Mouse (Mus musculus): Measurements from ENCODE around the gene Tomm6. TPM values are rescaled to one million over a fixed set of nuclear protein-coding genes. Genes with fewer than 3 reads are reported as not detected.

Tomm6 gene
- 100 to 1,000 TPM; 189 to 203 TPM for total RNA-seq (2021)
- long read RNA-seq, experiment 1, transcript Tomm6-201 (3 exons, 594 nt), result minor isoform, 6 of 157 reads
- long read RNA-seq, experiment 1, transcript Tomm6-202 (3 exons, 749 nt), result major isoform, 149 of 157 reads
- long read RNA-seq, experiment 1, partial matches to known transcripts, result 0 of 157 reads
- long read RNA-seq, experiment 1, other reads (novel, unspliced or antisense), result 1 of 157 reads
- long read RNA-seq, experiment 2, transcript Tomm6-202 (3 exons, 749 nt), result major isoform, 116 of 124 reads
- long read RNA-seq, experiment 2, partial matches to known transcripts, result 1 of 124 reads
- long read RNA-seq, experiment 2, other reads (novel, unspliced or antisense), result 2 of 124 reads

- no peak for DNase-seq (ENCODE audit: low spot score in 2 of 2)
These were observed at the start of gene Tomm6 for GRCm38 (mm10) chr17:47688344-47688607. Tomm6 (minus strand) TSS chr17:47688386.

DNA sequence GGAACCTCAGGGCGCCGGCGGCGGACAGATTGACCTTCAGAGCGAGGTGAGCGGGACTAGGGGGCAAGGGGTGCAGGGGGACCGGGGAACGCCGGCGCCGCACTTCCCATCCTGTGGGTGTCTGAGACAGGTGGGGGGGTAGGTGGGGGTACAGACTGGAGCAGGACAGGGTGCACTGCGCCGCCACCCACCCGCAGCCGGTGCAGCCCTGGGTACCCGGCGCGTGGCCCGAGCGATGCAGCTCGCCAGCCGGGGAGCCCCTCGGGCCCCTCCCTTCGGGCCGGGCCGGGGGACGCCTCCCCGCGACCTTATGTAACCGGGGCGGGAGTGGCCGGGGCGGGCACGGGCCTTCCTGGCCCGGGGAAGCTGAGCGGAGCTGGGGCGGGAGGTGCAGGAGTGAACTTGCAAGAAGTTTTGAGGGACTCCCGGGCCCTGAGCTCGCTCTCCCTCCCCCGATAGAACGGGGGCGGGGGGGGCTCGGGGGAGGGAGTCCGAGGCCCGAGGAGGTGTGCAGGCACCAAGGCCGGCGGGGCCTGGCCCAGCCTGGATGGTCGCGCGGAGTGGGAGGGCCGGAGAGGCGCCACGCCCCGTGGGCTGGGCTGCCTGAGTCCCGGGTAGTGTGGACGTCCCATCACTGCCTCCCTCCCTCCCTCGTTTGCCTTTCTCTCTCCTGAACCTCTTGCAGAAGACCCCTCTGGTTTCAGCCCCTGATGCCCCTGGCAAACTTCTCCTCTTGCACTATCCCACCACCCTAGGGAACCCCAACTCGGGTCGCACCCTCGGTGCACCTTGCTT is 49.3 kb upstream of the Tomm6 start:
- DNase-seq (ENCODE audit: low spot score in 2 of 2), result peak; percentile 71 to 77

DNA sequence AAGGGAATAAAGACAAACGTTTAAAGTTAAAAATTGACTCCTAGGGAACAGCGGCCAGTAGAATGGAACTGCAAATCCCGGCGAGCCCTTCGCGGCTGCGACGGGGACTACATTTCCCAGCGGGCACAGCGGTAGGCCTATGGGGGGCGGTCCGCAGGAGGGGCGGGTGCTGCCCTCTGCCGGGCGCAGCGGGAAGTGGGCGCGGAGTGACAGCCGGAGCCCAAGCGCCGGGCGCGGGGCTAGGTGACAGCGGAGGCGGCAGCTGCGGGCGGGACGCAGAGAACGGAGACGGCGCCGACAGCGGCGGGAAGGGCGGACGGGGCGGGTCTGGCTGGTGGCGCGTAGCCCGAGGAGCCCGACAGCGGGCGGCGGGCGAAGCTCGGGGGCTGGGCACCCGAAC is 48.7 kb upstream of the Tomm6 start, which contains the start of gene Tfeb:
Tfeb (plus strand) TSS at position 175 of the 400 bp plus-strand sequence.
- DNase-seq (ENCODE audit: low spot score in 2 of 2), result peak; percentile 93 to 99

- DNase-seq (ENCODE audit: low spot score in 2 of 2), result no peak
These were observed 47.4 kb upstream of the Tomm6 start for GRCm38 (mm10) chr17:47735553-47736100.

DNA sequence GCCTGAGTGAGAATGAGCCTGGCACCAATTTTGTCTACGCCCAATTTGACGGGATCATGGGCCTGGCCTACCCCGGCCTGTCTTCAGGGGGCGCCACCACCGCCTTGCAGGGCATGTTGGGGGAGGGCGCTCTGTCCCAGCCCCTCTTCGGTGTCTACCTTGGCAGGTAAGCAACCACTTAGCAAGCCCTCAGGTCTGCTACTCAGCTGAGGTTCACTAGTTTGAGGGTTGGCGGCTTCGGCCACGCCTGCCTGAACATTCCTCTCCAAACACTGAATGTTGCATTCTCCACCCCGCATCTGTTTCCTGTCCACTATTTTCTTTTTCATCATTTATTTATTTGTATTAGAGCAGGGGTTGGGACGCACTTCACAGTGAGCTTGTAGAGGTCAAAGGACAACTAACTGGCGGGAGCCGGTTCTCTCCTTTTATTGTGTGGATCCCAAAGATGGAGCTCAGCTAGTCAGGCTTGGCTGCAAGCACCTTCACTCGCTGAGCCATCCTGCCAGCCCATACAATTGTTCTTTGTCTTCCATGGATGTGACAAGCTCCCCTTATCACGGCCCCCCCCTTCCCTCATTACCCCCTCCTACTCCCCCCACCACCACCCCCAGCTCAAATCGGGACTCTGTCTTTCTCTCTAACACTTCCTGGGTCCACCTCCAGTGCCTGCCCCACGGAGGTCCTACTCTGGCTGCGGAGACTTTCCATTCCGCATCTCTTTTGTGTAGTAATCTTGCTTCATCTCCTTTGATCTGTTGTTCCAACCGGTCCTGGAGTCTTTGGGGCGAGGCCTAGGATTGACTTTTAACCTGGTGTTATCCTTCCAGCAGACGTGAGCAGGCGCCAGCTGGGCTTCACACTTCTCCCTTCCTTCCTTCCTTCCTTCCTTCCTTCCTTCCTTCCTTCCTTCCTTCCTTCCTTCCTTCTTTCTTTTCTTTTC is 42.7 kb upstream of the Tomm6 start:
- DNase-seq (ENCODE audit: low spot score in 2 of 2), result no peak

GRCm38 (mm10) chr17:47726566-47726965 is 38.4 kb upstream of the Tomm6 start, which contains the start of gene Pgc:
Pgc (plus strand) TSS chr17:47726842.
- no peak for DNase-seq (ENCODE audit: low spot score in 2 of 2)

DNA sequence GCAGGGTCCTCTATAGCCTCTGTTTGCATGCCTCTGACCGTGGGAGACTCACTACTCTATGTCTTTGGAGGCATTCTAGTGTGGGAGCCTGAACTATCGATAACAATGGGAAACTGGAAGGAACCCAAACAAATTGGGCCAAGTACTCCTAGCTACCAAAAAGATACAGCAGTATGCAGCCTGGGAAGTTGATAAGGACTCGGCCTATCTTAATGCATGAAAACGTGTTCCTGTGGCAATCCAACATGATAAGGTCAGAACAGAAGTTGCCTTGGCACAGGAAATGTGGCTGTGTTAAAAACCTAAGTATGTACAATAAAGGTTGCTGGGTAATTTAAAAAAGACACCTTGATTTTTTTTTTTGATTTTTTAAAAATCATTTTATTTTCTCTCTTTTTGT is 33.0 kb upstream of the Tomm6 start:
- DNase-seq (ENCODE audit: low spot score in 2 of 2), result no peak

GRCm38 (mm10) chr17:47715037-47715436 is 26.9 kb upstream of the Tomm6 start:
- DNase-seq (ENCODE audit: low spot score in 2 of 2), result no peak

DNA sequence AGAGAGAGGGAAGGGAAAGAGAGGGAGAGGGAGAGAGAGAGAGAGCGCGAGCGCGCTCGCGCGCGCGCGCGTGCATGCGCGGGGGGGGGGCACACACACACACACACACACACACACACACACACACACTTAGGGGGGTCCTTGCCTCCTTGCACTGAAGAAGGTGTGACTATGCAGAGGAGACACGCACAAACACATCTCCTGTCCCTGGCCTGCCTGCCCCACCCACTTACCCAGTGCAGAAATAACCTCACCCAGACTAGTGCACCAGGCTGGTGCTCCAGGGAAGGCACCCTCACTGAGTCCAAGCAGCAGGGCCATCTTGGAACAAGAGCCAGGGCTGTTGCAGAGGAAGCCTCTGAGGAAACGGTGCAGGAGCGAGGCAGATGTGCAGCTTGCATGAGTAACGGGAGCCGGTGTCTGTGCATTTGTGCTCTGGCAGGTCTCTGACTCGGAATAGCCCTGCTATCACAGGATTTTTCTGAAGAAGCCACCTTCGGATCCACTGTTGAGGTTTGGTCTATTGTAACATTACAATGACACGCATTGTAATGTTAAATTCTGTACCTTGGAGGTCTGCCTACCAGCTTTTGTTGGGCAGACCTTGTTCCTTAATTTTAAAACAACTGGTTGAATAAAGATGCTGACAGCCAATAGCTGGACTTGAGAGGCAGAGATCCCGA is 24.8 kb upstream of the Tomm6 start:
- DNase-seq (ENCODE audit: low spot score in 2 of 2), result no peak

GRCm38 (mm10) chr17:47711883-47712282 is 23.7 kb upstream of the Tomm6 start:
- DNase-seq (ENCODE audit: low spot score in 2 of 2), result no peak

DNA sequence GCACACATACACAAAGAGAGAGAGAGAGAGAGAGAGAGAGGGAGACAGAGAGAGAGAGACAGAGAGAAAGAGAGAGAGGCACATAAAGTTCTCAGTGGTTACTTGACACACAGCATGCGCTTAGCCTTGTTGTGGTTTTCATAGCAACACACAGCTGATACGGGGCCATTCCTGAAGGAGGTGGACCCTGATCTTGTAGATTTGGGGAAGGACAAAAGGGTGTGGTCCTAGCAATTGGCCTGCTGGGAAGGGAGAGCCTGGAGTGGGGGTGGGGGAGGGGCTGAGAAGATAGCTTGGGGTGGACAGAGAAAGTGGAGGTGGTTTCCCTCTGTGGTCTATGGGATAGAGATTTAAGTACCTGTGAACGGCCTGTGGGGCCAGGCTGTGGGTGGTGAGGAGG is 21.9 kb upstream of the Tomm6 start:
- no peak for DNase-seq (ENCODE audit: low spot score in 2 of 2)

DNA sequence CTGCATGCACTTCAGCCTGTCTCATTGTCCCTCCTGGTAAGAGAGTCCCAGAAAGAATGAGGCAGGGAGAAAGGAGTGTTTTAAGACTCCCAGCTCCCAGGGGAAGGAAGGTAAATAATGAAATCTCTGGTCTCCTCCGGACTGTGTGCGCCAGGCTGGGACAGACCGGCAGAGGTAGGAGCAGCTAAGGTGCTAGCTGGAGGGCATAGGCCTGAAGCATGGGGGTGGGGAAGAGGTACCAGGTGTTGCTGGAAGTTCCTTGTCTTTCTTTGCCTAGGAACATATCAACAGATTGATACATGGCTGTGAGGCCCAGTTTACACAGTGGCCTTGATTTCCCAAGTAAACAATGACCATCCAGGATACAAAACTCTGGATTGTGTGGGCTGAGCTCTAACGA is 20.8 kb upstream of the Tomm6 start:
- DNase-seq (ENCODE audit: low spot score in 2 of 2), result no peak

DNA sequence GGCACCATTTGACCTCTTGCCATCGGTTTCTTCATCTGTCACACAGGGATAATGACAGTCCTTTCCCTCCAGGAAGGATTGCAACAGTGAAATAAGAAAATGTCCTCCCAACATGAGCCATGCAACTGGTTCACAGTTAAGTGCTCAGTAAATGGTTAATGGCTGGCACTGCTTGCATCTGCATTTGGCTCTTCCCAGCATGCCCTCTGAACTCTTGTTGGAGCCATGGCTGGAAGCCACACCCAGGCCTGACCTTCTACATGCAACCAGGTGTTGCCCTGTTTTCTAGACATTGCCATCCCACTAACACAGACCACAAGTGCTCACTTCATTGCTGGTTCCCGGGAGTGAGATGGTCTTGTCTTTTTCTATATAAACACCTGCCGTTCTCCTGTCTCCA is 19.8 kb upstream of the Tomm6 start:
- no peak for DNase-seq (ENCODE audit: low spot score in 2 of 2)

DNA sequence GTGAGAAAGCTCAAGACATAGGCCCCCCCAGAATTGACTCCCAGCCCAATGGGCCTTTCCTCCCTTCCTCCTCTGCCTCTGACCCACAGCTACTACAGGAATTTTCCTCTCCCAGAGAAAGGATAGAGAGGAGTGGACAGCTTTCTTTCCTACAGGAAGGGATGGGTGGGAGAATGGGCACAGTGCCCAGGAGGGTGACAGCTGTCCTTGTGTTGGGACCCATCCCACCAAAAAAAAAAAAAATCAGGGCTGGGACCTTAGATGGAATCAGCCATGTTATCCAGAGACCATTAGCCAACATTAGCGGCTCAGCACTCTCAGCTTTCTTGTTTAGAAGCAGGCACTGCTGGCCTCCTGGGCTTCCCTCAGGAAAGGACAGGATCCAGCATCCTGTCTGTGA is 18.0 kb upstream of the Tomm6 start:
- no peak for DNase-seq (ENCODE audit: low spot score in 2 of 2)

GRCm38 (mm10) chr17:47704692-47705091 is 16.5 kb upstream of the Tomm6 start:
- DNase-seq (ENCODE audit: low spot score in 2 of 2), result no peak

- no peak for DNase-seq (ENCODE audit: low spot score in 2 of 2)
These were observed 15.4 kb upstream of the Tomm6 start for GRCm38 (mm10) chr17:47703556-47703955.

DNA sequence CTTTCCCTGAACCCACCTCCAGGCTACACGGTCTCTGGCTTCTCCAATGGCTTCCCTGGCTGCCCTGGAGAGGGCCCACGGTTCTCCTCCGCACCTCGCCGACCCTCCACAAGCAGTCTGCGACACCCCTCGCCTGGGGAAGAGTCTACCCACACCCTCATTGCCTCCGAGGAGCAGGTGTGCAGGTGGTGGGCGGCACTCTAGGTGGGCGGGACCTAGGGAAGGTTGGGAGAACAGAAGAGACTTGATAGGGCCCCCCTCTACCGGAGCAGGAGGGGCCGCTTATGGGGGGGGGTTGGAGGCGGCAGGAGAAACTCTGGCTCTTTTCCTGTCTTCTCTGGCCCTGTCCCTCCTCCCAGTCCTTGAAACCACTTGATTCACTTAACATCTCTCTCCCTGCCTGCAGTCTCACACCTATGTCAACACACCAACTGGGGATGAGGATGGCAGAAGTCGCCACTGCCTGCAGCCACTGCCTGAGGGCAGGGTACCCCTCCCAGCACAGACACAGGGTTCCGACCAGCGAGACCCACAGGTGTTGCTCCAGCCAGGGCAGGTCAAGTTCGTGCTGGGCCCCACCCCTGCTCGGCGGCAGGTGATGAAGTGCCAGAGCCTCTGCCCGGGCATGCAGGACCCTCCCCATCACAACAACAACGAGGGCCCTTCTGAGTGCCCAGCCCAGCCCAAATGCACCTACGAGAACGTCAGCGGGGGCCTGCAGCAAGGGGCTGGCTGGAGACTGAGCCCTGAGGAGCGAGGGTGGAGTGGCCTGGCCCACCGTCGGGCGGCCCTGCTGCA is 14.6 kb upstream of the Tomm6 start:
- no peak for DNase-seq (ENCODE audit: low spot score in 2 of 2)

- no peak for DNase-seq (ENCODE audit: low spot score in 2 of 2)
These were observed 13.6 kb upstream of the Tomm6 start for GRCm38 (mm10) chr17:47701793-47702192.

GRCm38 (mm10) chr17:47699055-47699454 is 10.9 kb upstream of the Tomm6 start:
- DNase-seq (ENCODE audit: low spot score in 2 of 2), result no peak

DNA sequence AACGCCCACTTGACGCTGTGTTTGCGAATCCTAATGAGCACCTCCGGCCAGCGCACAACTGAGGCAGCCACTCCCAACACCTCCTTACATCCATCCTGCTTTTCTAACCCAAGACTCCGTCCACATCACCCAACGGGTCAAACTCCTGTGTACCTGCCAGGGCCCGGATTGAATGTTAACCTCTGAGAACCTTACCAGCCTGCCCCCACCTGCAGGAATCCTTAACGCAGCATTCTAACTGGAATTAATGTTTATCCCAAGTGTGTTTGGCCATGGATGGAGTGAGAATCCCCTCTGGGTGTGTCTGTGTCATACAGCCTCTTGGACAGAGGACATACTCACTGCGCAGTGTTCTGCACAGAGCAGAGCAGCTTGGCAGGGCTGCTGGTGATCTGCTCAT is 10.0 kb upstream of the Tomm6 start:
- no peak for DNase-seq (ENCODE audit: low spot score in 2 of 2)
